Mouse (Mus musculus) intestine, embryonic 15.5 days (tissue): Measurements from ENCODE around the gene Tln2. TPM values are rescaled to one million over a fixed set of nuclear protein-coding genes. Genes with fewer than 3 reads are reported as not detected.

ENCODE experiments used
- ATAC-seq: fragments of 200-750 bp; cut with Nextera tagmentation; 2 replicates; pipeline ENCODE4 v1.8.0; 2017; ENCODE audit warnings: moderate TSS enrichment, moderate library complexity
- H3K27ac ChIP-seq: fragments of 300-500 bp; sonication (generic); 2 replicates; pipeline ENCODE4 v1.5.1; 2015; ENCODE audit warnings: mild to moderate bottlenecking, inconsistent platforms
- H3K27me3 ChIP-seq: fragments of 300-500 bp; sonication (generic); replicated peaks from 2 replicates; pipeline ENCODE4 v1.6.1; 2015; ENCODE audit warnings: inconsistent platforms
- H3K36me3 ChIP-seq: fragments of 300-500 bp; sonication (generic); 2 replicates; pipeline ENCODE4 v1.6.1; 2015; ENCODE audit warnings: inconsistent platforms
- H3K4me1 ChIP-seq: fragments of 300-500 bp; sonication (generic); replicated peaks from 2 replicates; pipeline ENCODE4 v1.6.1; 2015; ENCODE audit warnings: inconsistent platforms
- H3K4me2 ChIP-seq: fragments of 300-500 bp; sonication (generic); replicated peaks from 2 replicates; pipeline ENCODE4 v1.6.1; 2015; ENCODE audit warnings: mild to moderate bottlenecking, inconsistent platforms
- H3K4me3 ChIP-seq: fragments of 300-500 bp; sonication (generic); replicated peaks from 2 replicates; pipeline ENCODE4 v1.5.1; 2015; ENCODE audit warnings: inconsistent platforms
- H3K9ac ChIP-seq: fragments of 300-500 bp; sonication (generic); 2 replicates; pipeline ENCODE4 v1.6.1; 2015; ENCODE audit warnings: inconsistent platforms
- H3K9me3 ChIP-seq: fragments of 300-500 bp; sonication (generic); 2 replicates; pipeline ENCODE4 v1.6.1; 2016; ENCODE audit warnings: inconsistent platforms
- WGBS: fragments of 180-500 bp; shearing (Covaris S2); methylation state at CpG from one replicate; pipeline ENCODE4 v1.1.7; 2015; 5-methylcytosine and 5-hydroxymethylcytosine counted together
- polyA plus RNA-seq: library from polyadenylated mRNA; unstranded; fragments of >200 nt; fragmentation: Nextera tagmentation; extraction: Ambion mirVana; gene quantifications from 2 replicates; pipeline ENCODE4 v1.2.1, GENCODE M21; 2015

The Tln2 gene
- polyA plus RNA-seq: 28.0 and 29.4 TPM in 2 replicates

DNA sequence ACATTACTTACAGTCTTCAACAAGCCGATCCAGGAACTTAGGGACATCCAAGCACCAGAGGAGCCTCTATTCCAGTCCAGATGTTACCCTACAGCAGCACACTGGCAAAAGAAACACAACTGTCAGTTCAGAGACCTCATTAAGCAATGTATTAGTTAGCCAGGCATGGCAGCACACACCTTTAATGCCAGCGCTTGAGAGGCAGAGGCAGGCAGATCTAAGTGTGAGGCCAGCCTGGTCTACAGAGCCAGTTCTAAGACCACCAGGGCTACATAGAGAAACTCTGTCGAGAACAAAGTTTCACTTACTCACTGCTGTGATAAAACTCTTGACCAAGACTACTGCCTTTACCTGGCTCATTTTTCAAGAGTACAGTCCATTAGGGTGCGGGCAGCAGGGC lies at the start of gene Tln2:
Tln2 (minus strand) TSS at position 101 of the 400 bp plus-strand sequence.
- H3K4me1 ChIP-seq: no peaks in the 10 kb centered on the region
- no peaks in the 10 kb centered on the region for H3K36me3 ChIP-seq
- no peak within 1 kb of the TSS for H3K9ac ChIP-seq
- no peaks in the 10 kb centered on the region for H3K9me3 ChIP-seq
- H3K4me3 ChIP-seq: no peak within 1 kb of the TSS
- no peak within 1 kb of the TSS for H3K27ac ChIP-seq
- no peak for ATAC-seq
- H3K4me2 ChIP-seq: no peak within 1 kb of the TSS
- no peaks in the 10 kb centered on the region for H3K27me3 ChIP-seq
- WGBS: 94% methylated on average over 4 of the region's 4 CpGs

DNA sequence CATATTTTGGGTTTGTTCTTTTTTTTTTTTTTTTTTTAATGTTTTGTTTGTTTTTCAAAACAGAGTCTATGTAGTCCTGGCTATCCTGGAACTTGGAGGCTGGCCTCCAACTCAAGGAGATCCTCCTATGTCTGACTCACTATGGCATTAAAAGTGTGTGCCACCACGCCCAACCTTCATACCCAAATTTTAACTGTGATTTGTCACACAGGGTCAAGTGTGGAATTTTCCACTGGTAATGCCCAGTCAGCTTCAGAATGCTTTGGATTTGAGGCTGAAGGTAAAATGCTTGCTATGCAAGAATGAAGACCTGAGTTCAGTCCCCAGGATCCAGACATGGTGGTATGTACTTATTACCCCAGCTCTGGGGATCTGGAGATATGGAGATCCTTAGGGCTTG lies 49.7 kb upstream of the Tln2 start:
- Histone ChIP-seq H3K27ac (no peak overlapping the region), H3K4me3 (no peak overlapping the region), H3K9me3 (no peaks in the 10 kb centered on the region), H3K4me1 (peaks cover 3% of the 10 kb centered on the region; the same call in 1 of the 2 replicates), H3K27me3 (no peaks in the 10 kb centered on the region), H3K9ac (no peak overlapping the region), H3K36me3 (no peaks in the 10 kb centered on the region), H3K4me2 (no peak overlapping the region)
- WGBS: 74% methylated on average over 1 of the region's 1 CpGs
- ATAC-seq: no peak

DNA sequence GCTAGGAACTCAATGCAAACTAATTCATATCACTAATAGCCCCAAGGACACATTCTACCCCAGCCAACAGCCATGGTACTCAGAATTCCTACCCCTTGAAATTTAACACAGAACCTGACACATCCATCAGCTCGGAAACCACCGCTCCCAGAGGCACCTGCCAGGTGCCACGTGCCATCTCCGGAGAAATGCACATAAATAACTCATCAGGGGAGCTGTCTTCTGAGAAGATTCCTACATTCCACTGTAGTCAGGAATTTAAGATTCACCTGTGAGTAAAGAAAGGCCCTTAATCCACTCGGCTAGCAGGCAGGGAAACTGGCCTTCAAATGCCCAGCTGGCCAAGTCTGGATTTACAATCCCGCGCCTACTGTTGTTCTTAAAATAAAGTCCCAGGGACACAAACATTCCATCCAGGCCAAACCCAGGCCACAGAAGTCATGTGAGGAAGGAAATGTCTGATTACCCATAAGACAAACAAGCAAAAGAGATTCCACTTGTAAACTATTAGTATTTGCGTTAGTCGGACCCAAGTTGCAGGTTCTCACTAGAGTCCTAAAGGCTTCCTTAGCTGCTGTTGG lies 48.4 kb upstream of the Tln2 start:
- Histone ChIP-seq H3K9ac (no peak overlapping the region), H3K27me3 (no peaks in the 10 kb centered on the region), H3K27ac (no peak overlapping the region), H3K4me1 (peaks cover 3% of the 10 kb centered on the region; the same call in 1 of the 2 replicates), H3K36me3 (no peaks in the 10 kb centered on the region), H3K4me2 (no peak overlapping the region), H3K4me3 (no peak overlapping the region), H3K9me3 (no peaks in the 10 kb centered on the region)
- no peak for ATAC-seq
- WGBS: 62% methylated on average over 9 of the region's 9 CpGs

GRCm38 (mm10) chr9:67607268-67607667 lies 47.8 kb upstream of the Tln2 start:
- no peak overlapping the region for H3K4me2 ChIP-seq
- no peak overlapping the region for H3K27ac ChIP-seq
- no peak overlapping the region for H3K4me3 ChIP-seq
- no peak overlapping the region for H3K9ac ChIP-seq
- no peak for ATAC-seq
- peaks cover 3% of the 10 kb centered on the region; the same call in 1 of the 2 replicates for H3K4me1 ChIP-seq
- H3K36me3 ChIP-seq: no peaks in the 10 kb centered on the region
- H3K9me3 ChIP-seq: no peaks in the 10 kb centered on the region
- H3K27me3 ChIP-seq: no peaks in the 10 kb centered on the region
- 80% methylated on average over 6 of the region's 6 CpGs for WGBS

GRCm38 (mm10) chr9:67605867-67606435 lies 46.4 kb upstream of the Tln2 start:
- peak; percentile 43; the same call in 1 of the 2 replicates for ATAC-seq
- Histone ChIP-seq H3K36me3 (no peaks in the 10 kb centered on the region), H3K9me3 (no peaks in the 10 kb centered on the region), H3K27ac (no peak overlapping the region), H3K4me3 (no peak overlapping the region), H3K9ac (no peak overlapping the region), H3K4me2 (no peak overlapping the region), H3K4me1 (peaks cover 3% of the 10 kb centered on the region; the same call in 1 of the 2 replicates), H3K27me3 (no peaks in the 10 kb centered on the region)
- WGBS: 18% methylated on average over 7 of the region's 7 CpGs

GRCm38 (mm10) chr9:67604940-67605339 lies 45.4 kb upstream of the Tln2 start:
- no peaks in the 10 kb centered on the region for H3K27me3 ChIP-seq
- no peak for ATAC-seq
- no peak overlapping the region for H3K27ac ChIP-seq
- H3K4me1 ChIP-seq: peaks cover 3% of the 10 kb centered on the region; the same call in 1 of the 2 replicates
- no peaks in the 10 kb centered on the region for H3K9me3 ChIP-seq
- no peak overlapping the region for H3K9ac ChIP-seq
- H3K36me3 ChIP-seq: no peaks in the 10 kb centered on the region
- no peak overlapping the region for H3K4me3 ChIP-seq
- no peak overlapping the region for H3K4me2 ChIP-seq

DNA sequence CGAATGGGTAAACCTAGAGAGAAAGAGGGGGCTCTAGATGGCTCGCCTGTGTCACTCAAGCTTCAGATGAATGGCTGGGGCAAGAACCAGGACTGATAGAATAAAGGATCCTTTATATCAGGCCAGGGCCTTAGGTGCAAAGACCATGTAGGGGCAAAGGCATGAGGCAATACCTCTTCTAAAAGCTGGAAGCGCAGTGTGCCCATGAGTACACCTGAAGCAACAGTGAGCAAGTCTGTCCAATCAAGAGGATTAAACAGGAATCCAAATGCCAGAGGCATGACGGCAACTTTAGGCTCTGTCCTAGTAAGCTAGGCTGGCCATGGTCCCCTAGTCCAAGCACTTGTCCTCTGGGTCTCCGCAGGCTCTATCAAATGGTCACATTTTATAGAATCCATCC lies 42.8 kb upstream of the Tln2 start:
- Histone ChIP-seq H3K9ac (no peak overlapping the region), H3K36me3 (no peaks in the 10 kb centered on the region), H3K27ac (no peak overlapping the region), H3K4me1 (peaks cover 3% of the 10 kb centered on the region; the same call in 1 of the 2 replicates), H3K4me3 (no peak overlapping the region), H3K4me2 (no peak overlapping the region), H3K9me3 (no peaks in the 10 kb centered on the region), H3K27me3 (no peaks in the 10 kb centered on the region)
- ATAC-seq: no peak
- WGBS: 84% methylated on average over 5 of the region's 5 CpGs

GRCm38 (mm10) chr9:67595221-67595620 lies 35.7 kb upstream of the Tln2 start:
- Histone ChIP-seq H3K36me3 (no peaks in the 10 kb centered on the region), H3K9ac (no peak overlapping the region), H3K9me3 (no peaks in the 10 kb centered on the region), H3K27me3 (no peaks in the 10 kb centered on the region), H3K4me2 (no peak overlapping the region), H3K4me1 (no peaks in the 10 kb centered on the region), H3K4me3 (no peak overlapping the region), H3K27ac (no peak overlapping the region)
- 82% methylated on average over 5 of the region's 5 CpGs for WGBS
- ATAC-seq: no peak

DNA sequence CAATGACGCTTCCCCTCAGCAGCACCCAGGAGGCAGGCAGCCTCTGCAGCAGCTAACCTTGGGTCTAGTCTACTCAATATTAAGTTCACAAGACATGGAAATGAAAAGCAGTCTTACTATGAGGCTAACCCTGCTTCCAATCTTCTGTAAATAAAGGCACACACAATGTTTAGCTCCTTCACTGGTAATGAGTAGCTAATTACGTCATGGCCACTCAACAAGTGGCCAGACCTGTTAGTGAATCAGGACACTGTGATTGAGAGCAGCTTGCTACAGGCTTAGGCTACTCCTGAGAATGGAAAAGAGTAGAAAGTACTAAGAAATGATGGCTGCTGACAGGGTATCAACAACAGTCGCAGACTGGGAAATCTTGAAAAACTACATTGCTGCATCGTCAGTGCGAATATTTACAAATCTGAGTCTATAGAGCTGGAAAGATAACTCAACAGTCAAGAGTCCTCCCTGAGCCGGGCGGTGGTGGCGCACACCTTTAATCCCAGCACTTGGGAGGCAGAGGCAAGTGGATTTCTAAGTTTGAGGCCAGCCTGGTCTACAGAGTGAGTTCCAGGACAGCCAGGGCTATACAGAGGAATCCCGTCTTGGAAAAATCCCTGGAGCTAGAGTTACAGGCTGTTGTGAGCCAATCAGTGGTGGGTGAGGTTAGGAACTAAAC lies 34.1 kb upstream of the Tln2 start:
- ATAC-seq: 0 out of 2 replicates have a peak, but pooled peaks have one; percentile 31
- 77% methylated on average over 9 of the region's 9 CpGs for WGBS

GRCm38 (mm10) chr9:67592726-67593125 lies 33.2 kb upstream of the Tln2 start:
- no peaks in the 10 kb centered on the region for H3K36me3 ChIP-seq
- ATAC-seq: no peak
- no peaks in the 10 kb centered on the region for H3K9me3 ChIP-seq
- no peaks in the 10 kb centered on the region for H3K27me3 ChIP-seq
- H3K9ac ChIP-seq: no peak overlapping the region
- no peaks in the 10 kb centered on the region for H3K4me1 ChIP-seq
- no peak overlapping the region for H3K27ac ChIP-seq
- H3K4me2 ChIP-seq: no peak overlapping the region
- H3K4me3 ChIP-seq: no peak overlapping the region
- 87% methylated on average over 5 of the region's 5 CpGs for WGBS

More for the DNA sequence above, 34.1 kb upstream of the Tln2 start:
- H3K9ac ChIP-seq: no peak overlapping the region
- no peak overlapping the region for H3K27ac ChIP-seq
- no peaks in the 10 kb centered on the region for H3K27me3 ChIP-seq
- H3K4me3 ChIP-seq: no peak overlapping the region
- no peaks in the 10 kb centered on the region for H3K9me3 ChIP-seq
- no peaks in the 10 kb centered on the region for H3K4me1 ChIP-seq
- H3K36me3 ChIP-seq: no peaks in the 10 kb centered on the region
- no peak overlapping the region for H3K4me2 ChIP-seq

GRCm38 (mm10) chr9:67587111-67587510 lies 27.6 kb upstream of the Tln2 start:
- no peaks in the 10 kb centered on the region for H3K9me3 ChIP-seq
- no peaks in the 10 kb centered on the region for H3K36me3 ChIP-seq
- H3K4me3 ChIP-seq: no peak overlapping the region
- no peaks in the 10 kb centered on the region for H3K27me3 ChIP-seq
- H3K4me1 ChIP-seq: peaks cover 6% of the 10 kb centered on the region; the same call in 1 of the 2 replicates
- no peak overlapping the region for H3K9ac ChIP-seq
- ATAC-seq: no peak
- H3K27ac ChIP-seq: no peak overlapping the region
- no peak overlapping the region for H3K4me2 ChIP-seq
- WGBS: 94% methylated on average over 3 of the region's 3 CpGs

DNA sequence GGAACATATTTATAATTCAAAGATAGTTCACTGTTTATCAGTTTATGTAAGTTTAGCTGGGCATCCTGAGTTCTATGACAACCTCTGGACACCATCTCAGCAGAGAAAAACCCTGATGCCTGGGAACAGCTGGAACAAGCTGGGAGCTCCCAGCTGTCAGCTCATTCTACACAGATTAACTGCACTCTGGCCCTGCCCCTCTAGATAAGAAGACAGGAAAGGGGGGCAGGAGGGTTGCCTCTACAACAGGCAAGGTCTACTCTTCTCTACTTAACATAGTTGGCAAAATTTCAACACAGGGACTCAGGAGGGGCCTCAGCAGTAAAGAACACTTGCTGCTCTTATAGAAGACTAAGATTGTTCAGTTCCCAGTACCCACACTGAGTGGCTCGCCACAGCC lies 27.0 kb upstream of the Tln2 start:
- H3K4me1 ChIP-seq: peaks cover 6% of the 10 kb centered on the region; the same call in 1 of the 2 replicates
- ATAC-seq: peak; percentile 68
- H3K4me2 ChIP-seq: no peak overlapping the region
- WGBS: 77% methylated on average over 1 of the region's 1 CpGs
- no peaks in the 10 kb centered on the region for H3K27me3 ChIP-seq
- H3K4me3 ChIP-seq: no peak overlapping the region
- H3K9me3 ChIP-seq: no peaks in the 10 kb centered on the region
- no peaks in the 10 kb centered on the region for H3K36me3 ChIP-seq
- H3K9ac ChIP-seq: no peak overlapping the region
- H3K27ac ChIP-seq: no peak overlapping the region
